Mouse (Mus musculus): Measurements from ENCODE around the gene Sv2a. TPM values are rescaled to one million over a fixed set of nuclear protein-coding genes. Genes with fewer than 3 reads are reported as not detected.

Gene Sv2a
- polyA plus RNA-seq (2012; rRNA removed) = 3.7 and 4.4 TPM in 2 replicates

DNA sequence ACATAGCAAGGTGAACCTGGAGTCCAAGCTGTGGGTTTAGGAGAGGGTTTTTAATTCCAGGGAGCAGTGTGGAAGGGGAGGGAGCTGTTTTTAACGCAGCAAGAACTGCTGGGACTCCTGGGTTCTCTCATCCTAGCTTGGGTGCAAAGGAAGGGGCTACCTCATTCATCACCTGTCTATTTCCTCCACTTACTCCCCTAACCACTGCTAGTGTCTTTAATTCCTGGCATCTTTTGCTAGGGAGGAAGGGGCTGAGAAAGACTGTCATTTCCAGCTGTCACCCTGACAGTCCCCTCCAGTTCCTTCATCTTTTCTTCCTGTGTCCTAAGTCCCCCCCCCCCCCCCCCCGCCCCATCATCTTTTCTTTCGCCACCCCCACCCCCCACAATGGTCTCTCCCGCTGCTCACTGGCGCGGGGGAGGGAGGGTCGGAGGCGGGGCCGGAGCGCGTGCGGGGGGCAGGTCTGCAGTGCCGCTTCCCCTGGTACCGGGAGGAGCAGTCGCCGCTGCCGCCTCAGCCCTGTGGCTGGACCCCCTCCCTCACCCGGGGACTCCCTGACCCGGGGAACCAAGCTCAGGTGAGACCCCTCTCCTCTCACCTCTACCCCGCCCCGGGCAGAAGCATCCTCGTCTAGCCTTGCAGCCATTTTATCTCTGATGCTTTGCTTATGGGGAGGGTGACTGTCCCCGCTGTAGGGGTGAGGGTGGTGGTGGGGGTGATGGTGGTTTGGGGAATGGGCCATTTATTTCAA is at the start of gene Sv2a:
Gene Sv2a, plus strand, starts transcription at position 425 of the 751 bp plus-strand sequence.
- peak; percentile 47 for DNase-seq

DNA sequence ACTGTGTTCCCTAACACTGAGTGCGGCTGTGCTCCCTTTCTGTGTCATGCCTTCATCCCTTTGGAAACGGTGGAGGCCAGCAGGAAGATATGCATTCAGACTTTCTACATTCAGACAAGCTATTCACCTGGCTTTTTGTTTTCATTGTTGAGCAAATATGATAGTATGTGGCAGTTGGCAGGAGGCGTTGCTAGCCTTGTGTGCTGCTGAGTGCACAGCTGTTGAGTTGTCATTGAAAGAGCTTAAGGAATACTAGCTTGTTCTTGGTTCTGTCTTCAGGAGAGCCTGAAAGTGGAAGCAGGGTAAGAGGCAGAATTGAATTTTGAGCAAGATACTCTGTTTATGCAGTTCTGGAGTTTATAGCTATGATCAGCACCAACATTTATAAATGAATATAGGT is 48.5 kb upstream of the Sv2a start:
- Histone ChIP-seq H3K27ac (ENCODE audit: control insufficient read depth, insufficient read depth, low read length) (no peak overlapping the region; the same call in 1 of the 2 replicates), H3K4me3 (ENCODE audit: control insufficient read depth, insufficient read depth, low read length) (no peak overlapping the region), H3K36me3 (ENCODE audit: control insufficient read depth, insufficient read depth, low read length) (0 out of 2 replicates have a peak, but pooled peaks cover 4% of the 10 kb centered on the region), H3K27me3 (ENCODE audit: control insufficient read depth, insufficient read depth, low read length) (no peaks in the 10 kb centered on the region), H3K4me1 (replicated peaks; ENCODE audit: control insufficient read depth, insufficient read depth, low read length) (no peaks in the 10 kb centered on the region)
- 93% methylated on average over 3 of the region's 3 CpGs for WGBS
- no peak for DNase-seq
- no peak for TF ChIP-seq POLR2A (IDR thresholded peaks at IDR 0.05; ENCODE audit: control insufficient read depth, extremely low read depth, insufficient read depth, low read length, poor library complexity)
- TF ChIP-seq CTCF (IDR thresholded peaks at IDR 0.05; ENCODE audit: borderline replicate concordance, control insufficient read depth, extremely low read depth, insufficient read depth, low read length, poor library complexity) = no peak

More for the DNA sequence above, at the start of gene Sv2a:
- Histone ChIP-seq H3K36me3 (ENCODE audit: control insufficient read depth, insufficient read depth, low read length) (peaks cover 11% of the 10 kb centered on the region), H3K27me3 (ENCODE audit: control insufficient read depth, insufficient read depth, low read length) (no peaks in the 10 kb centered on the region), H3K4me1 (replicated peaks; ENCODE audit: control insufficient read depth, insufficient read depth, low read length) (peaks cover 15% of the 10 kb centered on the region), H3K4me3 (ENCODE audit: control insufficient read depth, insufficient read depth, low read length) (peak within 1 kb of the TSS; percentile 51), H3K27ac (ENCODE audit: control insufficient read depth, insufficient read depth, low read length) (no peak within 1 kb of the TSS)
- WGBS = 3% methylated on average over 18 of the region's 23 CpGs
- no peak for TF ChIP-seq POLR2A (IDR thresholded peaks at IDR 0.05; ENCODE audit: control insufficient read depth, extremely low read depth, insufficient read depth, low read length, poor library complexity)
- no peak for TF ChIP-seq CTCF (IDR thresholded peaks at IDR 0.05; ENCODE audit: borderline replicate concordance, control insufficient read depth, extremely low read depth, insufficient read depth, low read length, poor library complexity)

DNA sequence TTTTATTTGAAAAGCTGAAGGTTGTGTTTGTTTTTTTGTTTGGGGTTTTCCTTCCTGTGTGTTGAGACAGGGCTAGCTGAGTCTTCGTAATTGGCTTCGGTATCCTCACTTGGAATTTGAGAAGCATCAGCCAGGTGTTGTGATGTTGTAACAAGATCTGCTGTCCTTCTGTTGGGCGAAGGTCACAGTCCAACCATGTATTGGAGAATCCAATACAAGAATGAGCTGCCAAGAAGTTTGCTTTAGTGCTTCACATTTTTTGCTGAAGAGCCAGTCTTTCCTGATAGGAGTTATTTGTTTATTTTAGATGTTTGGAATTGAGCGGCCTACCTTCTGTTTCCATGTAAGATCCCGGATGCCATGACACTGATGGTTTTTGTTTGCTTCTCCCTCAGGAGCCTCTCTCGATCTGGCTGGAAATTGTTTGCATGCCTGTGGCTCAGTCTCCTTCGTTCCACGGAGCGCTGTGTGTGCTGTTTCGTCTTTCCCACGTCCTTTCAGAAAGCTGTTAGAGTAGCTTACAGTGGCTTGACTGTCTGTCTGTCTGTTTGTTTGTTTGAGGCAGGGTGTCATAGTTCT is 47.5 kb upstream of the Sv2a start:
- DNase-seq = no peak
- H3K27ac ChIP-seq (ENCODE audit: control insufficient read depth, insufficient read depth, low read length) = no peak overlapping the region
- H3K4me3 ChIP-seq (ENCODE audit: control insufficient read depth, insufficient read depth, low read length) = no peak overlapping the region
- TF ChIP-seq CTCF (IDR thresholded peaks at IDR 0.05; ENCODE audit: borderline replicate concordance, control insufficient read depth, extremely low read depth, insufficient read depth, low read length, poor library complexity) (no peak), POLR2A (IDR thresholded peaks at IDR 0.05; ENCODE audit: control insufficient read depth, extremely low read depth, insufficient read depth, low read length, poor library complexity) (no peak)
- H3K36me3 ChIP-seq (ENCODE audit: control insufficient read depth, insufficient read depth, low read length) = 0 out of 2 replicates have a peak, but pooled peaks cover 4% of the 10 kb centered on the region
- H3K27me3 ChIP-seq (ENCODE audit: control insufficient read depth, insufficient read depth, low read length) = no peaks in the 10 kb centered on the region
- H3K4me1 ChIP-seq (replicated peaks; ENCODE audit: control insufficient read depth, insufficient read depth, low read length) = no peaks in the 10 kb centered on the region
- WGBS = 93% methylated on average over 11 of the region's 11 CpGs

DNA sequence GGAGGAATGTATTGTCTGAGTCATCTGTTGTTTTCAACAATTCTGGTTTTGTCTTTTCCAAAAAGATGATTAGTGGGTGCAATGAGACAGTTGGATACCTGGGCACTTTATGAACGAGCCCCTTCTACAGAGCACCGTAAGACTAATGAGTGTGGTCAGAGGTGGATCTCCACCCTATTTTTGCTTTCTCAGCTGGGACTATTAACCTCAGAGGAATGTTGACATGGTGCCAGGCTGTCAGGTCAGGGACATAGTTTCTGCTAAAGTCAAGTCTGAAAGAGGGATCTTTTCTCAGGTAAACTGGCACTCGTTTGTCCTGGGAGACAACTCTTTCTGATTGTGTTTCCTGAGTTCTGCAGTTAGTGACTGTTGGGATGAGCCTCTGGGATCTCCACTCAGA is 45.9 kb upstream of the Sv2a start:
- Histone ChIP-seq H3K4me3 (ENCODE audit: control insufficient read depth, insufficient read depth, low read length) (no peak overlapping the region), H3K27me3 (ENCODE audit: control insufficient read depth, insufficient read depth, low read length) (no peaks in the 10 kb centered on the region), H3K36me3 (ENCODE audit: control insufficient read depth, insufficient read depth, low read length) (peaks cover 4% of the 10 kb centered on the region; the same call in 1 of the 2 replicates), H3K4me1 (replicated peaks; ENCODE audit: control insufficient read depth, insufficient read depth, low read length) (no peaks in the 10 kb centered on the region), H3K27ac (ENCODE audit: control insufficient read depth, insufficient read depth, low read length) (no peak overlapping the region)
- 90% methylated on average over 3 of the region's 3 CpGs for WGBS
- no peak for DNase-seq
- TF ChIP-seq POLR2A (IDR thresholded peaks at IDR 0.05; ENCODE audit: control insufficient read depth, extremely low read depth, insufficient read depth, low read length, poor library complexity) (no peak), CTCF (IDR thresholded peaks at IDR 0.05; ENCODE audit: borderline replicate concordance, control insufficient read depth, extremely low read depth, insufficient read depth, low read length, poor library complexity) (no peak)

DNA sequence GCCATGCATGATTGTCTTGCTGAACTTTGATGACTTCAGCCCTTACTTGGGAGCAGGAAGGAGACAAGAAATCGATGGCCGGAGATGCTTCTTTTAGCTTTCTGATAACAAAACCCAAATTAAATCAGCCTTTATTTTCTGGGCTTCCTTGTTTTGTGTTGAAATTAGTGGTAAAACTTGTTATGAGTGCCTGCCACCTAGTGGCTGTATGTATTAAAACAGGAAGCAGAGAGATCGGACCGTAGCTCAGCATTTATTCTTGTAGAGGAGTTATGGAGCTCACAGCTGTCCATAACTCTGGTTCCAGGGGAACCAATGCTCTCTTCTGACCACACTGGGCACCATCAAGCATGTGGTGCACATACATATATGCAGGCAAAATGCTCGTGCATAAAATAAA is 33.0 kb upstream of the Sv2a start:
- no peaks in the 10 kb centered on the region for H3K27me3 ChIP-seq (ENCODE audit: control insufficient read depth, insufficient read depth, low read length)
- H3K4me3 ChIP-seq (ENCODE audit: control insufficient read depth, insufficient read depth, low read length) = no peak overlapping the region
- peak; percentile 53 for DNase-seq
- TF ChIP-seq POLR2A (IDR thresholded peaks at IDR 0.05; ENCODE audit: control insufficient read depth, extremely low read depth, insufficient read depth, low read length, poor library complexity) (no peak), CTCF (IDR thresholded peaks at IDR 0.05; ENCODE audit: borderline replicate concordance, control insufficient read depth, extremely low read depth, insufficient read depth, low read length, poor library complexity) (no peak)
- H3K4me1 ChIP-seq (replicated peaks; ENCODE audit: control insufficient read depth, insufficient read depth, low read length) = no peaks in the 10 kb centered on the region
- 9% methylated on average over 5 of the region's 5 CpGs for WGBS
- H3K27ac ChIP-seq (ENCODE audit: control insufficient read depth, insufficient read depth, low read length) = no peak overlapping the region
- H3K36me3 ChIP-seq (ENCODE audit: control insufficient read depth, insufficient read depth, low read length) = peaks cover 20% of the 10 kb centered on the region; the same call in 1 of the 2 replicates

DNA sequence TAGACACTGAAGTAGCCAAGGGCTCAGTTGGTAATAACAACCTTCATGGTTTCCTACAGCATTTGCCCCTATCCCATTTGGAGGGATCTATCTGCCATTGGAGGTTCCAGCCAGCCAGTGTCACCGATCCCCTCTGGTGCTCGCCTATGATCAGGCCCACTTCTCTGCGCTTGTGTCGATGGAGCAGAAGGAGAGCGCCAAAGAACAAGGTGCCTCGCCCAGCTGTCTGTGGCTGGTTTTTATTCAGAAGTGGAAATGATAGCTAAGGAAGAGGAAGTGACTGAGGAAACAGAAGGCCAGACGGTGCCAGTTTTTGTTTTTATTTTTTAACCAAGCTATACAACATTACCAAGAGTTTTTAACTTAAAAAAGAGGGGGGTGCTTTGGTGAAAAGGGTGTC is 29.1 kb upstream of the Sv2a start:
- no peak for DNase-seq
- 66% methylated on average over 7 of the region's 7 CpGs for WGBS
- H3K27me3 ChIP-seq (ENCODE audit: control insufficient read depth, insufficient read depth, low read length) = no peaks in the 10 kb centered on the region

More for the DNA sequence above, 29.1 kb upstream of the Sv2a start:
- TF ChIP-seq CTCF (IDR thresholded peaks at IDR 0.05; ENCODE audit: borderline replicate concordance, control insufficient read depth, extremely low read depth, insufficient read depth, low read length, poor library complexity) = no peak
- TF ChIP-seq POLR2A (IDR thresholded peaks at IDR 0.05; ENCODE audit: control insufficient read depth, extremely low read depth, insufficient read depth, low read length, poor library complexity) = no peak
- Histone ChIP-seq H3K27ac (ENCODE audit: control insufficient read depth, insufficient read depth, low read length) (no peak overlapping the region), H3K4me1 (replicated peaks; ENCODE audit: control insufficient read depth, insufficient read depth, low read length) (no peaks in the 10 kb centered on the region), H3K4me3 (ENCODE audit: control insufficient read depth, insufficient read depth, low read length) (no peak overlapping the region), H3K36me3 (ENCODE audit: control insufficient read depth, insufficient read depth, low read length) (peaks cover 23% of the 10 kb centered on the region)
